Mouse (Mus musculus) limb, embryonic 13.5 days (tissue): ENCODE results near the gene Actr2. TPM values are rescaled to one million over a fixed set of nuclear protein-coding genes. Genes with fewer than 3 reads are reported as not detected.
"Not testable (repeated sequence)": the region's sequence is repeated elsewhere in the genome, so short reads cannot be mapped to it uniquely, and the experiment has no call there.

ENCODE experiments used
- ATAC-seq: fragments of 200-750 bp; cut with Nextera tagmentation; 2 replicates; pipeline ENCODE4 v1.8.0; 2017; ENCODE audit warnings: low read depth, moderate number of reproducible peaks, moderate TSS enrichment; ENCODE audit not compliant: low FRiP score
- H3K27ac ChIP-seq: fragments of 300-500 bp; sonication (generic); 2 replicates; pipeline ENCODE4 v1.5.1; 2015; ENCODE audit warnings: inconsistent platforms, mild to moderate bottlenecking, moderate library complexity
- H3K27me3 ChIP-seq: fragments of 300-500 bp; sonication (generic); 2 replicates; pipeline ENCODE4 v1.6.1; 2015; ENCODE audit warnings: mild to moderate bottlenecking, inconsistent platforms
- H3K36me3 ChIP-seq: fragments of 300-500 bp; sonication (generic); 2 replicates; pipeline ENCODE4 v1.6.1; 2015; ENCODE audit warnings: inconsistent platforms, mild to moderate bottlenecking, moderate library complexity
- H3K4me1 ChIP-seq: fragments of 300-500 bp; sonication (generic); 2 replicates; pipeline ENCODE4 v1.6.1; 2015; ENCODE audit warnings: inconsistent platforms
- H3K4me2 ChIP-seq: fragments of 300-500 bp; sonication (generic); replicated peaks from 2 replicates; pipeline ENCODE4 v1.6.1; 2015; ENCODE audit warnings: inconsistent platforms, mild to moderate bottlenecking, moderate library complexity
- H3K4me3 ChIP-seq: fragments of 300-500 bp; sonication (generic); 2 replicates; pipeline ENCODE4 v1.5.1; 2015; ENCODE audit warnings: moderate library complexity, mild to moderate bottlenecking, inconsistent platforms
- H3K9ac ChIP-seq: fragments of 300-500 bp; sonication (generic); 2 replicates; pipeline ENCODE4 v1.6.1; 2015; ENCODE audit warnings: mild to moderate bottlenecking, inconsistent platforms
- H3K9me3 ChIP-seq: fragments of 300-500 bp; sonication (generic); 2 replicates; pipeline ENCODE4 v1.6.1; 2016; ENCODE audit warnings: inconsistent platforms
- WGBS: fragments of 180-500 bp; shearing (Covaris S2); methylation state at CpG from one replicate; pipeline ENCODE4 v1.1.7; 2015; 5-methylcytosine and 5-hydroxymethylcytosine counted together
- polyA plus RNA-seq: library from polyadenylated mRNA; unstranded; fragments of >200 nt; fragmentation: Nextera tagmentation; extraction: Ambion mirVana; gene quantifications from 2 replicates; pipeline ENCODE4 v1.2.1, GENCODE M21; 2015

Actr2 gene
- polyA plus RNA-seq, 1 experiment from 2014 or later, result 119 TPM

DNA sequence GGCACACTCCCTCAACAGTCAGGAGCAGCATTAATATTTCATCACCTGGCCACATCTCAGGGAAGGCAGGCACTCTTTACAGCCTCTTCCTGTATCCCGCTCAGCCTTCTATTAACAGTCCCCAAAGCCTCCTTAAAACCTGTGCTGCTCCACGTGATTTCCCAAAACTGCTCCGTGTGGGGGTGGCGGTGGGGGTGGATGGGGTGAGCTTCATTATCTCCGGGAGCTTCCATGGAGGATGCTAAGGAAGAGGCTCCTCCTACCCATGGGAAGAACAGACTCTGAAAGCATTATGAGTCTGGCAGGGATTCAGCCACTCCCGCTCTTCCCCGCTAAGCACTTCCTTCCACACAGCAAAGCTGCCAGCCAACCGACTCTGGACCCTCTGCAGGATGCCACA is 74.0 kb downstream of the Actr2 start:
- no peak overlapping the region for H3K9ac ChIP-seq
- H3K4me3 ChIP-seq, result no peak overlapping the region
- peak overlapping the region; percentile 45 for H3K4me2 ChIP-seq
- H3K4me1 ChIP-seq, result peaks cover 38% of the 10 kb centered on the region
- WGBS, result 20% methylated on average over 8 of the region's 8 CpGs
- no peaks in the 10 kb centered on the region for H3K27me3 ChIP-seq
- H3K27ac ChIP-seq, result no peak overlapping the region
- no peaks in the 10 kb centered on the region for H3K36me3 ChIP-seq
- ATAC-seq, result peak; percentile 63; the same call in 1 of the 2 replicates
- no peaks in the 10 kb centered on the region for H3K9me3 ChIP-seq

DNA sequence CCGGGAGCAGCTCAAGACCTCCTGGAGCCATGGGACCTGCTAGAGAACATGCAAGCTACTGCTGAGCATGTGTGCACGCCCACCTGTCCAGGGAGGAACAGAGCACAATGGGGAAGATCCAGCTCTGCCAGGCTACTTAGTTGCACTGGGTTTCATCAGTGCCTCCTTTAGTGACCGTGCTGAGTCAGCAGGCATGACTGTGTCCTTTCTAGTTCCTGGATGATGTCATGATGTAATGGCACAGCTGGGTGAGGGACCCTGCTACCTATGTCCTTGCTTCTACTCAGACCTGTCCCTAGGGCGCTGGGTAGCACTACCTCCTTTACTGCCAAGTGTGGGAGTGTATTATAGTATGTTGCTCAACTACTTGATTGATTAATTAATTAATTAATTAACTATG is 75.0 kb downstream of the Actr2 start:
- Histone ChIP-seq H3K27ac (no peak overlapping the region), H3K9ac (no peak overlapping the region), H3K4me2 (no peak overlapping the region), H3K4me1 (peaks cover 38% of the 10 kb centered on the region), H3K36me3 (no peaks in the 10 kb centered on the region), H3K27me3 (no peaks in the 10 kb centered on the region), H3K9me3 (no peaks in the 10 kb centered on the region), H3K4me3 (no peak overlapping the region)
- WGBS, result 88% methylated on average over 4 of the region's 4 CpGs
- ATAC-seq, result no peak

DNA sequence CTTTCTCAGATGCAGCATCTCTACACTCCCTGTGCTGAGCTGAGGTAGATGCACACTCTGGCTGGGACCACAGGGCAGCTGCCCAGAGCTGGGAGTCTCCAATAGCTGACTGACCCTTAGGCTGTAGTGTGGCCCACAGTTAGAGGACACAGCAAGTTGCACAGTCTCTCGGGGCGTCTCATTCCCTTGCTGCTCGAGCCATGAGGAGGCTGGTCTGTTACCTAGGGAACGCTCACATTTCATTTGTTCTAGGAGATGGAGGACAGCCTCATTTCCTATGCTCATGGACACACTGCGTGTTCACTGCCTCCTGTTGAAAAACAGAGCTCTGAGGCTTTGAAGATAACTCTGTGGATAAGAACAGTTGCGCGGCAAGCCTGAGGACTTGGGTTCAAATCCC is 76.7 kb downstream of the Actr2 start:
- peaks cover 4% of the 10 kb centered on the region; the same call in 1 of the 2 replicates for H3K9me3 ChIP-seq
- no peak for ATAC-seq
- no peak overlapping the region for H3K4me2 ChIP-seq
- 84% methylated on average over 7 of the region's 7 CpGs for WGBS
- no peak overlapping the region for H3K4me3 ChIP-seq
- H3K9ac ChIP-seq, result no peak overlapping the region
- H3K36me3 ChIP-seq, result no peaks in the 10 kb centered on the region
- H3K27me3 ChIP-seq, result no peaks in the 10 kb centered on the region
- no peak overlapping the region for H3K27ac ChIP-seq
- peaks cover 23% of the 10 kb centered on the region for H3K4me1 ChIP-seq

DNA sequence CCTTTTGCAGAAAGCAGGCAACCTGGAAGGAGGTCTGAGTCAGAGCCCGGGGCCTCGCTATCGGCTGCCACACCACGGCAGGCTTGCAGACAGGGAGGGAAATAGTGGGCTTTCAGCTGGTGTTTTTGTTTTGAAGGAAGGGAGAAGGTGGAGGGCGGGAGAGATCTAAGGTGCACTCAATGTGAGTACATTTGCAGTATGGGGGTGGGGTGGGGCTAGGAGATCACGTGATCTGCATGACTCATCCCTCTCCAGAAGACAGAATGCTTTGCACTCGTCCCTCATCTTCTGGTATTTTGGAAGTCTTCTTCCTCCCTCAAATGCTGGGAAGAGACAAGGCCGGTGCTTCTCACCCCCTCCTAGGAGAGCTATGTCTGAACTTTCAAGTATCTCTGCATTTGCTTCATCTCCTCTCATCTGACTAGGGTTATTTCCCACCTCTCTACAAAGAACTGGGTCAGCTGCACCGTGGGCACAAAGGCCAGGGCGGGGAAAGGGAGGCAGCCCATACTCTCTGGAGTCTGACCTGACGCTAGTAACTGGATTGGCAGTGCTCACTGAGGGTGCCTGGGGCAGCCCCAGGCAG is 77.3 kb downstream of the Actr2 start:
- no peaks in the 10 kb centered on the region for H3K27me3 ChIP-seq
- H3K4me2 ChIP-seq, result no peak overlapping the region
- 64% methylated on average over 11 of the region's 11 CpGs for WGBS
- no peak overlapping the region for H3K4me3 ChIP-seq
- ATAC-seq, result no peak
- H3K36me3 ChIP-seq, result no peaks in the 10 kb centered on the region
- no peak overlapping the region for H3K27ac ChIP-seq
- H3K9ac ChIP-seq, result no peak overlapping the region
- peaks cover 4% of the 10 kb centered on the region; the same call in 1 of the 2 replicates for H3K9me3 ChIP-seq
- H3K4me1 ChIP-seq, result peaks cover 22% of the 10 kb centered on the region

DNA sequence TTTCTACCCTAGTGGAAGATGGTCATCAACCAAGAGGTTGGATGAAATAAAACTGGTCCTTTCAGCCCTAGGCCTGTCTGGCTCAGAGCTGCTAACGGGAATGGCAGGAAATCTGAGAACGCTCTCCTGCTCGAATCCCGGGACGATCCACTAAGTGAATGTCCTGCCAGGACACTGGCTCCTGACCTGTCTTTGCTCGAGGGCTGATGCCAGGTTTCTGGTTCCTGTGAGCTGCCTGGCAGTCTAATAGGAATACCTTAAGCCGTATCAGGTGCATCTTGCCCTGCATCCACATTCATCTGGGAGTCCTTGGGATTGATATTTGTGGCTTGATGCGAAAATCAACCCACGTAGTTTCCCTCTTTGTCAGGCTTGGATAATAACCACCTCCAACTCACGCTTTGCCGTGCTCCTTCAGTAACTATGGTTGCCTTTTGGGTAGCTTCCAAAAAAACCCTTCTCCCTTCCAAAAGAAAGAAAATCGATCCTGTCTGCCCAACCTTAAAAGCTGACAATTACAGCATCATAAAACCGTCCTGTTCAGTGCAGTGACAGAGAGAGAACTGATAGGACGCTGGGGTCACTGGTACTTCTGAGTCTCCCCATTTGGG is 78.3 kb downstream of the Actr2 start:
- ATAC-seq, result no peak
- peaks cover 4% of the 10 kb centered on the region; the same call in 1 of the 2 replicates for H3K9me3 ChIP-seq
- H3K4me3 ChIP-seq, result no peak overlapping the region
- no peaks in the 10 kb centered on the region for H3K36me3 ChIP-seq
- no peak overlapping the region for H3K4me2 ChIP-seq
- H3K4me1 ChIP-seq, result peaks cover 15% of the 10 kb centered on the region
- 45% methylated on average over 14 of the region's 14 CpGs for WGBS
- no peak overlapping the region for H3K27ac ChIP-seq
- H3K27me3 ChIP-seq, result no peaks in the 10 kb centered on the region
- no peak overlapping the region for H3K9ac ChIP-seq

DNA sequence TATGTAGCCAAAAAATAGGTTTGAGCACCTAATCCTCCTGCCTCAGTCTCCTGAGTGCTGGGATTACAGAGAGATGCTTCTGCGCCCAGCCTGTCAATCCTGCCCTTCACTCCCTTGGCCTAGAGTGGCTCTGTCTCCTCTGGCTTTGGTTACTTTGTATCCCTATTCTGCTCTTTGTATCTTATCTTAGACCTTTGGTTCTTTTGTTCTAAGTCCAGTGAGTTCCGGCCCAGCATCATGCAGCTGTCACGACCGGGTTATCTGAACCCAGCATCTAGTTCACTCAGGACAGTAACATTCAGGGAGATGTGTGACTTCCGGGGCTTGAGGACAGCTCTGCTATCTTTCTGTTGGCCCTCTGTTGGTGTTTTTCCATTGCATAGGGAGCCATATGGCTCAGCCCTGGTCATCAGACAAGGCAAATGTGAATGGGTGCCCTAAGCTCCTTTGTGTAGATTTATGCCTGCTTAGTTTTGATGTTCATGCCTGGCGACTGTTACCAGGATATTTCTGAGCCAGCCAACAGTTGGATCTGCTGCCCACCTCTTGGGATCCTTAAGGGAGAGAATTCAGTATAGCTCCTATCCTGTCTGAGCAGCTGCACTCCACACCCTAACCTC is 79.1 kb downstream of the Actr2 start:
- H3K9me3 ChIP-seq, result peaks cover 4% of the 10 kb centered on the region; the same call in 1 of the 2 replicates
- peaks cover 8% of the 10 kb centered on the region for H3K4me1 ChIP-seq
- H3K9ac ChIP-seq, result no peak overlapping the region
- no peak overlapping the region for H3K4me2 ChIP-seq
- ATAC-seq, result no peak
- H3K27ac ChIP-seq, result no peak overlapping the region
- H3K36me3 ChIP-seq, result no peaks in the 10 kb centered on the region
- H3K4me3 ChIP-seq, result no peak overlapping the region
- no peaks in the 10 kb centered on the region for H3K27me3 ChIP-seq
- 74% methylated on average over 6 of the region's 6 CpGs for WGBS

DNA sequence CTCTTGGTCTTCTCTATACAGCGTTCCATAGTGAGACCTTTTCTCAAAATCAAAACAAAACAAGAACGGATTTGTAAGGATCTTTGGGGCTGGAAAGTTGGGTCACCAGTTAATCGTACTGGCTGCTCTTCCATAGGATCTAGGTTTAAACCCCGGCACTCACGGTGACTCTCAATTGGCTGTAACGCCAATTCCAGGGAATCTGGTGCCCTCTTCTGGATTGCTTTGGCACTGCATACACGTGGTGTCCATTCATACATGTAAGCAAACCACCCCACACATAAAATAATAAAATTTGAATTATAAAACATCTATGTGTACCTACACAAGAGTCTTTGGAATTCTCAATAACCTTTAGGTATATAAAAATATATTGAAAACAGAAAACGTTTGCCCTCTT is 81.2 kb downstream of the Actr2 start:
- Histone ChIP-seq H3K27me3 (no peaks in the 10 kb centered on the region), H3K36me3 (0 out of 2 replicates have a peak, but pooled peaks cover under 1% of the 10 kb centered on the region), H3K4me2 (no peak overlapping the region), H3K9me3 (peaks cover 4% of the 10 kb centered on the region; the same call in 1 of the 2 replicates), H3K27ac (no peak overlapping the region), H3K4me1 (peaks cover 2% of the 10 kb centered on the region), H3K9ac (no peak overlapping the region), H3K4me3 (no peak overlapping the region)
- ATAC-seq, result no peak
- WGBS, result 46% methylated on average over 8 of the region's 8 CpGs

DNA sequence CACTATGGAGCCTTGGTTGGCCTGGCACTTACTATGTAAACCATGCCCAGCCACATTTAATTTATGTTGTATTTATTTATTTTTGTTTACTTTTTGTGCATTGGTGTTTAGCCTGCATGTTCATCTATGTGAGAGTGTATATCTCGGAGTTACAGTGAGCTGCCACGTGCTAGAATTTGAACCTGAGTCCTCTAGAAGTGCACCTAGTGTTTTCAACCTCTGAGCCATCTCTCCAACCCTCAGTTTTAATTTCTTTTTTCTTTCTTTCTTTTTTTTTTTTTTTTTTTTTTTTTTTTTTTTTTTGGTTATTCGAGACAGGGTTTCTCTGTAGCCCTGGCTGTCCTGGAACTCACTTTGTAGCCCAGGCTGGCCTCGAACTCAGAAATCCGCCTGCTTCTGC is 81.7 kb downstream of the Actr2 start:
- H3K36me3 ChIP-seq, H3K4me3 ChIP-seq, H3K4me1 ChIP-seq, H3K27me3 ChIP-seq, H3K4me2 ChIP-seq, H3K9me3 ChIP-seq, ATAC-seq, H3K27ac ChIP-seq, H3K9ac ChIP-seq: not testable (repeated sequence)
- 91% methylated on average over 5 of the region's 5 CpGs for WGBS

DNA sequence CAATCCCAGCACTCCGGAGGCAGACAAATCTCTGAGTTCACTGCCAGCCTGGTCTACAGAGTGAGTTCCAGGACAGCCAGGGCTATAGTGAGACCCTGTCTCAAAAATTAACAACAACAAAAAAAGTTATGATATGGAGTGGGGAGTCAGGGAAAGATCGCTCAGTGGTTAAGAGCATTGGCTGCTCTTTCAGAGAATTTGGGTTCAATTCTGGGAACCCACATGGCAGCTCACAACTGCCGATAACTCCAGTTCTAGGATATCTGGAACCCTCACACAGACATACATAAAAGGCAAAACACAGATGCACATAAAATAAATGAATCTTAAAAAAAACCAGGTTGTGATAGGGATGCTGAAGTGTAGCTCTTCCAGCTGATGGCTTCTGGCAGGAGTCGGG is 83.7 kb downstream of the Actr2 start:
- Histone ChIP-seq H3K36me3 (peaks cover 24% of the 10 kb centered on the region), H3K4me2 (no peak overlapping the region), H3K27me3 (no peaks in the 10 kb centered on the region), H3K4me3 (no peak overlapping the region), H3K9ac (no peak overlapping the region), H3K27ac (no peak overlapping the region), H3K9me3 (peaks cover 4% of the 10 kb centered on the region; the same call in 1 of the 2 replicates), H3K4me1 (peaks cover 4% of the 10 kb centered on the region; the same call in 1 of the 2 replicates)
- no peak for ATAC-seq
- WGBS, result 91% methylated on average over 4 of the region's 4 CpGs

DNA sequence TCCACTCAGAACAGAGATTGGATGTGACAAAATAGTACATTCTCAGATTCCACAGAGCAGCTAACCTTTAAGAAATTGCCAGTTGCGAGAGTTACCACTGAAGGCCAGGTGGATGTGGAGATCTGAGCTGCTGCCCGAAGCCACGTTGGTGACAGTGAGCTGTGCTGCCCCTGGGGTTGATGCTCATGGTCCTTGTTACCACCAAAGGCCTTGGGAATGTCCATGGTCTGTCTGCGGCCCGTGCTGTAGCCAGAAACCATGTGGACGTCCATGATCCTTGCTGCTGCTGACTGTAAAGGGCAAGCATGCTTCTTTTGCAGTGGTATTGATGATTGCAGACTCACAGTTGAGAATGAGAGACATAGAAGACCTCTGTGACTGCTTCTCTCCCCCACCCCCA is 84.3 kb downstream of the Actr2 start:
- H3K4me1 ChIP-seq, result peaks cover 4% of the 10 kb centered on the region; the same call in 1 of the 2 replicates
- H3K4me2 ChIP-seq, result no peak overlapping the region
- peaks cover 4% of the 10 kb centered on the region; the same call in 1 of the 2 replicates for H3K9me3 ChIP-seq
- no peak overlapping the region for H3K9ac ChIP-seq
- 85% methylated on average over 6 of the region's 6 CpGs for WGBS
- no peak overlapping the region for H3K4me3 ChIP-seq
- H3K27ac ChIP-seq, result no peak overlapping the region
- H3K36me3 ChIP-seq, result peaks cover 26% of the 10 kb centered on the region
- no peak for ATAC-seq
- H3K27me3 ChIP-seq, result no peaks in the 10 kb centered on the region

DNA sequence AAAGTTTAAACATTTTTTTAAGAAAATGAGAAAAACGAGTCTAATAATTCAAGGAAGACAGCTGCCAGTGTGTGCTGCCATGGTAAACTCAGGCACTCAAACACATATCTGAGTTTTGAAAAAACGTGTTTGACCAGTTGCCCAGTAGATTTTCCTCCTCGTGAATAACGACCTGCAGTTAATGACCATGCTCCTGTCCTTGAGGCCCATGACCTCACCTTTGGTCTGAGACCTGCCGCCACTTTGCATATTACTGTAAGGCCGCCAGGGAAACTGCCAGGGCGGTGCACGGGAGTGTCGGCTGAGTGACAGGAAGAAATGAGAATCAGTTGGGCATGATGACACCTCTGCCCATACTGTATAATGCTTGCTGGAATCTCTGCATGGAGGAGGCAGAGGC is 85.0 kb downstream of the Actr2 start:
- Histone ChIP-seq H3K27me3 (no peaks in the 10 kb centered on the region), H3K4me1 (peaks cover 4% of the 10 kb centered on the region; the same call in 1 of the 2 replicates), H3K9me3 (peaks cover 4% of the 10 kb centered on the region; the same call in 1 of the 2 replicates), H3K36me3 (peaks cover 33% of the 10 kb centered on the region), H3K27ac (no peak overlapping the region), H3K9ac (no peak overlapping the region), H3K4me2 (no peak overlapping the region), H3K4me3 (no peak overlapping the region)
- no peak for ATAC-seq
- WGBS, result 71% methylated on average over 9 of the region's 9 CpGs

DNA sequence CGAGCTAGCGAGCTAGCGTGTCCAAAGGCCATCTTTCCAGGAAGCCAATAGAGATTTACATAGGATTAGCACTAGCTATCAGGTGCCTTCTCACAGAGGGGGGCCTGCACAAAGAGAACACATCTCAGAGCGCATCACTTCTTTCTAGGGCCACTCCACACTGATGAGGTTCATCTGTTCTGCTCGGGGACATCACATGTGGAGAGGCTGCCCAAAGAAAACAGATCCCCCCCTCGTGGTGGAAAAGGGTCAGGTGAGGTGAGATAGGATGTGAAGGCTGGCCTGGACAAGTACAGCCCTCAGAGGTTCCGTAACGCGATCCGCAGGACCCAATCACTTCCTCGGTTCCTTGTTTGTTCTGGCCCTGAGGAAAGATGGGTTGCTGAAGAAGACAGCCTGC is 86.8 kb downstream of the Actr2 start:
- Histone ChIP-seq H3K27ac (no peak overlapping the region), H3K9ac (no peak overlapping the region), H3K4me2 (no peak overlapping the region), H3K4me3 (no peak overlapping the region), H3K27me3 (no peaks in the 10 kb centered on the region), H3K9me3 (peaks cover 11% of the 10 kb centered on the region), H3K36me3 (peaks cover 51% of the 10 kb centered on the region), H3K4me1 (peaks cover 4% of the 10 kb centered on the region; the same call in 1 of the 2 replicates)
- ATAC-seq, result no peak
- WGBS, result 62% methylated on average over 11 of the region's 11 CpGs
